Mouse (Mus musculus) cerebellum, postnatal 36 days (tissue): Measurements from ENCODE around the gene Epp13.
"Not testable (repeated sequence)": the region's sequence is repeated elsewhere in the genome, so short reads cannot be mapped to it uniquely, and the experiment has no call there.

Experiments used
- DNase-seq, 2 experiments: peaks; one replicate each; pipeline ENCODE4 v3.0.0; 2021 to 2022; ENCODE audit warnings: mixed read lengths in 2 of 2

Epp13 gene

GRCm38 (mm10) chr7:6285842-6286705 lies 33.6 kb downstream of the Epp13 start, which contains the start of gene Zfp667:
Zfp667 (plus strand) TSS chr7:6286579.
- DNase-seq, result peak; percentile 95 to 98

DNA sequence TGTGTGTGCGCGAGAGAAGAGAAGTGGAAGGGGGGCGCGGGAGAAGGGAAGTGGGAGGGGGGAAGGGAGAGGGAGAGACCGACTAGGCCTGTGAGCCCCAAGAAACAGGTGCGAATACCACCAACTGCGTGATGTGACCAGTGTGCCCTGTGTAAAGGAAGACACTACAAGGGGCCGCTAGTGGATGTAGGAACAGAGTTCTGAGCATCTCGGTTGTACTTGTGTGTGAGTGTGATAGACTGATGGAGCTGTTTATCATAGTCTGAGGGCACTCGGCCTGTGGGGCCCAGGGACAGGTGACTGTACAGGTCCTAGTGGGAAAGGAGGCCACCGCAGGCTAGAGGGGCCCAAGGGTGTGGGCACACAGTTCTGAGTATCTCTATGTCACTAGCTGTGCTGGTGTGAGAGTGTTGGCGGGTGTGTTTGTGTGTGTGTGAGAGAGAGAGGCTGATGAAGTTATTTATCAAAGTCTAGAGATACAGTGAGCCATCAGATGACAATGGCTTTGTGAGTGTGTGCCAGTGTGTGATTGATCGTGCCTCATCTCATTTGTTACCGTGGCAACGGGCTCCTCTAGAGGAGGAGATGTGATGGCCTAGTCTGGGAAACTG lies 34.5 kb downstream of the Epp13 start:
- DNase-seq, result peak; percentile 22 to 27

- not testable (repeated sequence) for DNase-seq
Measured at GRCm38 (mm10) chr7:6291121-6291520, 38.6 kb downstream of the Epp13 start.

DNA sequence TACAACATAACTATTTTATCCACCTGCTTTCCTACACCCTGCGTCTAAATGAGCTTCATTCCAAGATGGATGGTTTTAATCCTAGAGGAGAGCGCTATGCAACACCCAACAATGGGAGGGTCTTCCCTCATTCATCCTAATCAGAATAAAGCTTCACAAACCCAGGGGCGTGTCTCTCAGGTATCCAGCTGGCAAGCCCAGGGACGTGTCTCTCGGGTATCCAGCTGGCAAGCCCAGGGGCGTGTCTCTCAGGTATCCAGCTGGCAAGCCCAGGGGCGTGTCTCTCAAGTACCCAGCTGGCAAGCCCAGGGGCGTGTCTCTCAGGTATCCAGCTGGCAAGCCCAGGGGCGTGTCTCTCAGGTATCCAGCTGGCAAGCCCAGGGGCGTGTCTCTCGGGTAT lies 48.3 kb downstream of the Epp13 start:
- not testable (repeated sequence) for DNase-seq

GRCm38 (mm10) chr7:6330458-6331232 lies 78.1 kb downstream of the Epp13 start:
- peak in 1 of 2 experiments; percentile 19 for DNase-seq

GRCm38 (mm10) chr7:6331233-6331956 lies 78.9 kb downstream of the Epp13 start, which contains the start of gene Zfp583:
Zfp583 (minus strand) TSS chr7:6331285.
- DNase-seq, result peak; percentile 90
